Mouse (Mus musculus) forebrain, embryonic 14.5 days (tissue): ENCODE data around the gene Nicn1. TPM values are rescaled to one million over a fixed set of nuclear protein-coding genes. Genes with fewer than 3 reads are reported as not detected.

Experiments used
- ATAC-seq: fragments of 200-750 bp; cut with Nextera tagmentation; 2 replicates; pipeline ENCODE4 v1.8.0; 2017; ENCODE audit warnings: mild to moderate bottlenecking, moderate library complexity
- DNase-seq: peaks from one replicate; pipeline ENCODE4 v3.0.0-alpha.2; 2015; ENCODE audit warnings: low spot score
- H3K27ac ChIP-seq: fragments of 300-500 bp; sonication (generic); 2 replicates; pipeline ENCODE4 v1.5.1; 2014; ENCODE audit warnings: low read depth, mild to moderate bottlenecking, control low read depth, low read length, moderate library complexity
- H3K27me3 ChIP-seq: fragments of 300-500 bp; sonication (generic); replicated peaks from 2 replicates; pipeline ENCODE4 v1.6.1; 2014; ENCODE audit warnings: low read length, control low read depth, mixed read lengths; ENCODE audit not compliant: control insufficient read depth, insufficient read depth
- H3K36me3 ChIP-seq: fragments of 300-500 bp; sonication (generic); 2 replicates; pipeline ENCODE4 v1.6.1; 2014; ENCODE audit warnings: low read length, control low read depth; ENCODE audit not compliant: control insufficient read depth, insufficient read depth
- H3K4me1 ChIP-seq: fragments of 300-500 bp; sonication (generic); 2 replicates; pipeline ENCODE4 v1.6.1; 2014; ENCODE audit warnings: antibody characterized with exemption, low read length, control low read depth; ENCODE audit not compliant: control insufficient read depth, insufficient read depth
- H3K4me2 ChIP-seq: fragments of 300-500 bp; sonication (generic); 2 replicates; pipeline ENCODE4 v1.6.1; 2014; ENCODE audit warnings: mild to moderate bottlenecking, control low read depth, low read length
- H3K4me3 ChIP-seq: fragments of 300-500 bp; sonication (generic); 2 replicates; pipeline ENCODE4 v1.5.1; 2014; ENCODE audit warnings: low read depth, low read length, control low read depth
- H3K9ac ChIP-seq: fragments of 300-500 bp; sonication (generic); 2 replicates; pipeline ENCODE4 v1.6.1; 2014; ENCODE audit warnings: mild to moderate bottlenecking, low read length, control low read depth, moderate library complexity
- H3K9me3 ChIP-seq: fragments of 300-500 bp; sonication (generic); replicated peaks from 2 replicates; pipeline ENCODE4 v1.6.1; 2016; ENCODE audit warnings: low read length, control low read depth, mixed read lengths; ENCODE audit not compliant: control insufficient read depth
- WGBS: fragments of 180-500 bp; shearing (Covaris S2); extraction: QIAGEN DNeasy Blood & Tissue Kit; methylation state at CpG from one replicate; pipeline ENCODE4 v1.1.7; 2014; 5-methylcytosine and 5-hydroxymethylcytosine counted together
- polyA plus RNA-seq: library from polyadenylated mRNA; unstranded; fragments of >200 nt; fragmentation: Nextera tagmentation; extraction: Ambion mirVana; gene quantifications from 2 replicates; pipeline ENCODE4 v1.2.1, GENCODE M21; 2014

The Nicn1 gene
- polyA plus RNA-seq, 1 experiment from 2014 or later: 113 TPM

DNA sequence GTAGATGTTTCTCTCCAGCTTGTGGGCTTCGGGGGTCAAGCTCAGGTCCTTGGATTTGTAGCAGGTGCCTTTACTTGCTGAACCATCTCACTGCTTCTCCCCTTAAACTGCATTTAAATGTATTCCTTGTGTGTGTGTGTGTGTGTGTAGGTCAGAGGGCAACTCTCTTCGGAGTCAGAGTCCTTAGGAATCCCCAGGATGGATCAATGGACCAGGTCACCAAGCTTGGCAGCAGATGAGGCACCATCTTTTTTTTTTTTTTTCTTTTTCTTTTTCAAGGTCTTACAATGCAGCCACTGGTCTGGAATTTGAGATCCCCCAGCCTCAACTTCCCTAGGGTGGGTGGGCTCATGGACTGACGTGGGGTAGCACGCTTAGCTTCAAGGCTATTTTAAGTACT lies 54.2 kb downstream of the Nicn1 start:
- Histone ChIP-seq H3K36me3 (no peaks in the 10 kb centered on the region), H3K9me3 (no peaks in the 10 kb centered on the region), H3K27ac (no peak overlapping the region), H3K9ac (no peak overlapping the region), H3K4me3 (no peak overlapping the region), H3K27me3 (no peaks in the 10 kb centered on the region), H3K4me2 (no peak overlapping the region), H3K4me1 (peaks cover 13% of the 10 kb centered on the region)
- 88% methylated on average over 4 of the region's 4 CpGs for WGBS
- DNase-seq: no peak
- ATAC-seq: no peak

Other genes starting within 250 kb of the Nicn1 start
- gene Gmppb, start 241.2 kb upstream of the Nicn1 start, polyA plus RNA-seq: 18.5 and 20.0 TPM in 2 replicates
- 2.2 and 2.3 TPM in 2 replicates for gene Amigo3, start 237.3 kb upstream of the Nicn1 start, polyA plus RNA-seq
- not detected in 2 replicates for gene Mst1, start 210.0 kb upstream of the Nicn1 start, polyA plus RNA-seq
- 37.5 and 42.7 TPM in 2 replicates for gene Rnf123, start 207.1 kb upstream of the Nicn1 start, polyA plus RNA-seq
- 39.1 and 43.0 TPM in 2 replicates for gene Apeh, start 195.8 kb upstream of the Nicn1 start, polyA plus RNA-seq
- 5.3 and 6.6 TPM in 2 replicates for gene Bsn, start 100.0 kb upstream of the Nicn1 start, polyA plus RNA-seq
- 42.0 and 49.6 TPM in 2 replicates for gene Dag1, start 26.5 kb upstream of the Nicn1 start, polyA plus RNA-seq
- 13.2 and 13.4 TPM in 2 replicates for gene Amt, start 6.4 kb downstream of the Nicn1 start, polyA plus RNA-seq
- gene Rhoa, start 15.7 kb downstream of the Nicn1 start, polyA plus RNA-seq: 276 and 307 TPM in 2 replicates
- gene Tcta, start 15.7 kb downstream of the Nicn1 start, polyA plus RNA-seq: 38.9 and 50.8 TPM in 2 replicates
- gene Gpx1, start 48.5 kb downstream of the Nicn1 start, polyA plus RNA-seq: 455 and 521 TPM in 2 replicates
- gene Usp4, start 57.4 kb downstream of the Nicn1 start, polyA plus RNA-seq: 136 and 141 TPM in 2 replicates
- 1.4 and 1.9 TPM in 2 replicates for gene 1700102P08Rik, start 102.4 kb downstream of the Nicn1 start, polyA plus RNA-seq
- gene Ccdc36, start 138.1 kb downstream of the Nicn1 start, polyA plus RNA-seq: 0.94 and 1.1 TPM in 2 replicates
- gene BC048562, start 146.1 kb downstream of the Nicn1 start, polyA plus RNA-seq: not detected in 2 replicates
- 45.2 and 49.6 TPM in 2 replicates for gene Ccdc71, start 170.1 kb downstream of the Nicn1 start, polyA plus RNA-seq
- 47.9 and 52.6 TPM in 2 replicates for gene Klhdc8b, start 171.2 kb downstream of the Nicn1 start, polyA plus RNA-seq
- 12.0 and 17.2 TPM in 2 replicates for gene Lamb2, start 189.3 kb downstream of the Nicn1 start, polyA plus RNA-seq
- gene Usp19, start 200.2 kb downstream of the Nicn1 start, polyA plus RNA-seq: 48.0 and 64.1 TPM in 2 replicates
- 71.5 and 87.7 TPM in 2 replicates for gene Qars, start 217.3 kb downstream of the Nicn1 start, polyA plus RNA-seq
- 143 and 160 TPM in 2 replicates for gene Qrich1, start 226.4 kb downstream of the Nicn1 start, polyA plus RNA-seq